Mouse (Mus musculus) ES-Bruce4 (cell line): ENCODE measurements around the gene Arid2.

Experiments
- CTCF ChIP-seq: IDR thresholded peaks from one replicate; pipeline ENCODE4 v1.8.1; 2011; ENCODE audit warnings: low read depth, low read length
- POLR2A ChIP-seq: IDR thresholded peaks from one replicate; pipeline ENCODE4 v1.8.1; 2011; ENCODE audit warnings: low read length; ENCODE audit not compliant: insufficient read depth

DNA sequence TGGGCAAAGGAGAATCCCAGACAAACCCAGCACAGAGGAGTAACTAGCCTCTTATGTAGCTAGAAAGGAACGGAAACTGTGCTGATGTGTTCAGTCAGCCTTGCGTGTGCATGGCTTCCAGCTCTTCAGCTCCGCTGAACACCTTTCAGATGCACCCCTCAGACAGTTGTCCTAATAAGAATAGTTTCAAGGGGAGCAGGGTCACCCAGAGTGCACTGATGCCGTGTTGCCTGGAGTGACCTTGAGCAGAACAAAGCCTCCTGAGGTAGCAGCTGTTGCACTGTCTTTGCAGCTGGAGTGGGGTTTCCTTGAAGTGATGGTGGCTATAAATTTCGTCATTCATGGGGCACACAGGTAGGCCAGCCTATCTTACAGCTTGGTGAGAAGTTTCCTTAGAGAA lies 46.0 kb downstream of the Arid2 start:
- TF ChIP-seq POLR2A (no peak), CTCF (no peak)
